Mouse (Mus musculus) yolk sac, embryonic 10.5 days (tissue): ENCODE results near the gene Upp2.

ENCODE experiments used
- DNase-seq: peaks from one replicate; pipeline ENCODE4 v3.0.0-alpha.2; 2017; ENCODE audit warnings: low spot score

The Upp2 gene

DNA sequence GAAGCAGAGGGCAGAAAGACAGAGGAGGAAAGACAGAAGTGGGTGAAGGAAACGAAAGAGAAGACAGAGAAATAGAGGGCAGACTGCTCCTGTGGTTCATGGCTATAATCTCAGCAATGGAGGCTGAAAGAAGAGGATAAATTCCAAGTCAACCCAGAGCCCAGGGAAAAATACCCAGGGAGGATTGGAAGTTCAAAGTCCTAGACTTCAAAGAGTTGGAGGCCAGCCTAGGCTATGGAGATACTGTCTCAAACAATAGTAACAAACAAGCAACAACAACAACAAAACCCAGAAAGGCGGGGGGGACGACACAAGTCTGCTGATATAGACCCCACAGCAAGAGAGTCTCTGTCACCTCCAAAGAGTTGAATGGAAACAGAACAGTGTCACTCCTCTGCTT, 14.8 kb upstream of the Upp2 start:
- peak; percentile 35 for DNase-seq

DNA sequence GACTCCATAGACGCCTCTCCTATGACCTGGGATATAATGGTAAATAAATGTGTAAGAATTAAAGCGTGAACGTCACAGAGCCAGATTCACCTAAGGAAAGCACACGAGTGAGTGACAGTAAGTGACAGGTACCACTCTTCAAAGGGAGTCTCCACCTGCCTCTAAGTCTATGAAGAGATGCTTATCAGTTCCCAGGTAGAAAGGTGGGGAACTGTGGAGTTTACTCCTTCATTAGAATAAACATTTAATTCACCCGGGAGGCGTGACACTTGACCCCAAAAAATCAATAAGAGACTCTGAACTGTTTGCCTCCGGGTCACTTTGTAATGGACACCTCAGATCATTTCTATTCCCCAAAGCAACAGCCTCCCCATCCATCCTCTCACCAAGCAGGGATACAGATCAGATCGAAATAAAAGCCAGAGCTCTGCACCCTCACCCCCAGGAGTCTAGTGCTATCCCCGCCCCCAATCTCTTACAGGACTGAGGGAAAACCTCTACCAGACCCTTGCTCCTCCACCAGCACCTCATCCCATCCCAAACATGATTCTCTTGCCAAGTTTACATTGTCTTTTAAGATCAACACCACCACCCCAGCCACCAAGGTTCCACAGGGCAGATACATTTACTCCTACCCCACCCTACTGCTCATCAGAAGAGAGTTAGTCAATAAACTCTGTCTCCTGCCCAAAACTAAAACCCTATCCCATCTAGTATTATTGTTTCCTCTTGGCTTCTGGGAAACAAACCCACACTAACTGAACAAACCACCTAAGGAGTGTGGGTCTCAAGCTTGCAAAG, 9.9 kb upstream of the Upp2 start:
- no peak for DNase-seq

DNA sequence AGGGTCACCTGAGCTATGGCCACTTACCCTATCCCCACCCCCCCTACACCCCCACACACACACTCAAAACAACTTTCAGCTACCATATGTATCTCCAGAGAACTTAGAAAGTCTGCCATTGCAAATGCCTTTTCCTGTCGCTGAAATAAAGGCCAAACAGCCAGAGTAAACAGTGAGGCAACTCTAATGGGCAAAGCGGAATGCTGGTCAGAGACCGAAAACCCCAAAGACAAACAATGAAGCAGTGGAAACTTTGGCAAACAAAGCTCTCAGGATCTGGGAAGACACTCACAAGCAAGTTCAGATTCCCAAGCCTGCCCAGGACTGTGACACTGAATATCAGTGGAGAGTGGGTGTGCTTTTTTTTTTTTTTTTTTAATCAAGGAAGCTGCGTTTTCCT, 5.0 kb upstream of the Upp2 start:
- DNase-seq = peak; percentile 68

DNA sequence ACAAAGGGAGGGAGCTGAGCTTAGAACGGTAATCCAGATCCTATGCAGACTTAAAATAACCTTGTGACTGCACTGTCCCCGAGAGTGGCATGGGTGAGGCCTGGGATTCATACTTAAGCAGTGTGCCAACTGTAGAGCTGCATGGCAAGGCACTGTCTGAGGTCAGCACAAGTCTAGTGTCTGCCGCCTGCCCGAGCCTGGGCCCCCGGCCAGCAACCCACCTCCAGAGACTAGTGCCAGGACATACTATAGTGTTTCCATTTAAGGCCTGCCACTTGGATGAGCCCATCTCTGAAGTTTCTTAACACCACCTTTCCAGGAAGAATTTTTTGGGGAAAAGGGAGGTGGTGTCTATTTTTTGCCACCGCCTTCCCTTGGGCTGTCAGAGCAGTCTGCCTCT, 1.8 kb upstream of the Upp2 start:
- DNase-seq = no peak

DNA sequence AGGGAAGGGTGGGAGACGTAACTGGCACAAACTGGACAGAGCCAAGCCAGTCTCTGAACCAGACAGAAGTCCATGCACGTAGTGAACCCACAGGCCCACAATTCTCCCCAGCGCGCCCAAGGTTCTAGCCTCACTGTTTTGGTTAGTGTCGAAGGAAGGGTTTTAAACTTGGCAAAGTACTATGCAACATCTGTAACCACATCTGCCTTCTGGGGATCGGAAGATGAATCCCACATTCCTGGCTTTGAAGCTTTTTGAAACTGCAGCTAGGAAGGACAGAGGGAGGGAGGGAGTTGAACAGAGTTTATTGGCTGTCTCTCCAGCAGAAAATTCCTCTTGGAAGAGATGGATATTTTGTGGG, 1.1 kb upstream of the Upp2 start:
- DNase-seq = no peak

DNA sequence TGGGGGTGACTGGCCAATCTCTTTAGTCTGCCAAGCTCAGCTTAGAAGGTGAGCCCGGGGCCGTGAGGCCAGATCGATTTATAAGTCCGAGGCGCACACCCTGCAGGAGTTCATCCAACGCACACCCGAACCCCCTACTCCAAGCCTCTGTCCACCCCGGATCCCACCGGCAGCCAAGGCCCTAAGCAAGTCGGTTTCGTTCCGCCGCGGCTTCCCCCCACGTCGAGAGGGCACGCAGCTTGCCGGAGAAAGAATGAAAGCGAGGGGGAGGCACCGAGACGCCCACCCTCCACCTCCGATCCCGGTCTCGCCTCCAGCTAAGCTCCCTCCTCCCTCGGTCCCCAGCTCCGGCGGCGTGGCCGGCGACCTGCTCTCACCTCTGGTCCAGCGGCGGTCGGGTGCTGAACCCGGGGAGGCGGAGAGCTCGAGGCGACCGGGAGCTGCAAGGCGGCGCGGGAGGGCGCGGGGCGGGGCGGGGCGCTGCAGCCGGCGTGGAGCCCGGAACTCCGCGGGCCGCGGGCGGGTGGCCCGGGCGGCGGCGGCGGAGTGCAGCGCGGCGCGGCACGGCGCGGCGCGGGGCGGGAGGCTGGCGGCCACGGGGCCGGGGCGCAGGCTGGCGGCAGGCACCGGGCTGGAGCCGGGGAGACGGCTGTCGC, 560 bp upstream of the Upp2 start:
- peak; percentile 60 for DNase-seq

DNA sequence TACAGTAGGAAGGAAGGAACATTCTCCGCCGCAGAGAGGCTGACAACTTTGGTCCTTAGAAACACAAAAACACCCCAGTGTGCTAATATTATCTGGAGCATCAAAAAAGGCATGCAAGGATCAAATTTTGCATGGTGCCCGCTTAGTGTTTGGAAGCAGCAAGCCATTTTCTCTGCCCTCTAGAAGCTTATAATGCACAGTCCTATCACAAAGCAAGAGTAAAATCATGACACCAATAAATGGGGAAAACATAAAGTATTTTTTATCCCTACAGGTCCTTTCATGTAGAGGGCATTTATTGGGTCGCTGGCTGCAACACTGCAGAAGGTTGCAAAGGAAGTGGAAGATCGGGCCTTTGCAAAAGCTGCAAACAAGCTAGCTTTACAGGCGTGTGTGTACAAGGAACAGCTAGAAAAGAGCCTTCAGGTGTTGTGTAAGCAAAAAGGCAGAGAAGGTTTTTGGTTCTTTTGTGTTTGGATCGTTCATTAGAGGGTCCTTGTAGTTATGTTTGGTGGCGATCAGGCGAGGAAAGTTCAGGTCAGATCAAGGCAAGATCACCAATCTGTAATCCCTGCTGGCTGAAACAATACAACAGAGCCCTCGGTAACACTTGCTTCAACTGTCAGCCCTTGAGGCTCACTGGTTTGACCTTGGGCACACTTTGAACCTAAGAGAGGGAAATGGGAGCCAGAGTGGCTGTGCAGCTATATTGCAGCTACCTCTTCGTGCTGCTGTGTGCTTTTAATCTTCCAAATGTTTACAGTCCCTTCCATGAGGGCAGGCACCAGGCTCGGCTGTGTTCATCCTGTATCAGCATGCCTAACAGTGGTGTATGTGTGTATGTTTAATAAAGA, 995 bp downstream of the Upp2 start:
- peak; percentile 13 for DNase-seq

DNA sequence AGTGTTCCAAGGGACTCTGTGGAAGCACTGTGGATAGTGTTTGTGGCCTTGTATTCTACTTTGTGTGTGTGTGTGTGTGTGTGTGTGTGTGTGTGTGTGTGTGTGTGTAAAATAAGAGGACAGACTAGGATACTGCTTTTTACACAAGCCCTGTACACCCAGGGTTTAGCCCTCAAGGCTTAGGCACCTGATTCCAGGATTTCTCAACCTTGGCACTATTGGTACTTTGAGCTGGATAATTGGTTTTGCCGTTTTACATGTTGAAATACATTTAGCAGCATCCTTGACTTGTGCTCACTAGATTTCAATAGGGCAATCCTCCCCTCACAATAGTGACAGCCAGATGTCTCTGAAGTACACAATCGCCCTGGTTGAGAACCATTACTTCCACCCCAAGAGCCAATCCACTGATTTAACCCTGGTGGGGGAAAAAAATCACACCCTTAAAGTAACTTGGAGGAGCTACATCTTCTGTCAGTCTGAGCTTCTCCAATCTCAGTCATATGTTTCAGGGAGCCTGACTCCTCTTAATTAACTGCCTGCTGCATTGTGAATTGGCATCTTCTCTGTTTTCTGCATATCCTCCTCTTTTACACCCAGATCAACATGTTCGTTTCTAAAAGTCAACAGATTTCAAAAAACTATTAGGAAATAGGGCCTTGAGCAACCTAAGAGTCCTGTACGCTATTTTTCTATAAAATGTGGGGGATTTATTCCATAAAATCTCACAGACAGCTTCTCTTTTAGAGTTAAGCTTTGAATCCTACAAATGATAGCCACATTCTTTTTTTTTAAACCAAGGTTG, 1.9 kb downstream of the Upp2 start:
- no peak for DNase-seq

DNA sequence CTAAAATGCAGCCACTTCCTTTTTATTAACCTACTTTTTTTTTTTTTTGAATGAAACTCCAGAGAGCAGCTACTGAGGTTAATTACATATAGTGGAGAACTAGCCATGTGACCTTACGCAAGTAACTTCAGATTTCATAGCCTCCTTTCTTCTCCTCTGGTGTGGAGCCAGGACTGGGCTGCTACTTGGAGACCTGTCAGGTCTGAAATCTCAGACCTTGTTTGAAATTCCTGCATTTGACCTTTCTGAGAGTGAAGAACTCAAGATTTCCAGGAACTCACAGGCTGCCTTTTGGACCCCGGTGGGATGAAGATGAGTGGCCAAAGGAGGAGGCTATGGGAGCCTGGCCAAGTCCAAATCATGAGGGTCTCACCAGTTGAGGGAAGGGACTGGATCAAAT, 7.1 kb downstream of the Upp2 start:
- no peak for DNase-seq

DNA sequence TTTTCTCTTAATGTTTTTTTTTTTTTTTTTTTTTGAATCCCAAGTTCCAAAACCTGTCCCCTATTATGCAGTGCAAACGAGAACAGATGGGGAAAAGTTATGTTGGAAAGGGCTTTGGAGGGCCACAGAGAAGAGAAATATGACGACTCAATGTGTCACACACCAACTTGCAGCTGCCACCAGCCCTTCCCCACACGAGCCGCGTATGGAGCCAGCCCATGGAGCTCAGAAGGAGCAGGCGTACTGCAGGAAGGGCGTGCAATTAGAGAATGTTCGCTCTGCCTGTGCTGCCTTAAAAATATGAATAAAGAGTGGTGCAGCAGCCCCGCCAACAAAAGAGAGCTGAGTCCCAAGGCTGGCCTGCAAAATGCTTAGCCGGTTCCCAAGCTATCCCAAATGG, 19.2 kb downstream of the Upp2 start:
- no peak for DNase-seq

DNA sequence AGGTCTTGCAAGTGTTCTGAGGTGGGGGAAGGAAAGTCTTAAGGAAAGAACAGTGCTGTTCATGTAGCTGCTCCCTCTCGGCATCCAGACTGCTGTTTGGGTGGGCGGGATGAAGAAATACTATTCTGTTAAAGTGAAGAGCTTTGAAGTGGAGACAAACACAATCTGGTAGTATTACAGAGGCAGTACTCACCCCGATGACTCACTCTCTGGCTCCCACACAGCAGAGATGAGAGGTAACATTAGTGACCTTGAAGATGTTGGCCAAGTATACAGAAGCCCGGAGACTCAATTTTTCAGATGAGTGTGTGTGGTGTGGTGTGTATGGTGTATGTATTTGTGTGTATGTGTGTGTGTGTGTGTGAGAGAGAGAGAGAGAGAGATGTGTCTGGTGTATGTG, 22.5 kb downstream of the Upp2 start:
- no peak for DNase-seq

DNA sequence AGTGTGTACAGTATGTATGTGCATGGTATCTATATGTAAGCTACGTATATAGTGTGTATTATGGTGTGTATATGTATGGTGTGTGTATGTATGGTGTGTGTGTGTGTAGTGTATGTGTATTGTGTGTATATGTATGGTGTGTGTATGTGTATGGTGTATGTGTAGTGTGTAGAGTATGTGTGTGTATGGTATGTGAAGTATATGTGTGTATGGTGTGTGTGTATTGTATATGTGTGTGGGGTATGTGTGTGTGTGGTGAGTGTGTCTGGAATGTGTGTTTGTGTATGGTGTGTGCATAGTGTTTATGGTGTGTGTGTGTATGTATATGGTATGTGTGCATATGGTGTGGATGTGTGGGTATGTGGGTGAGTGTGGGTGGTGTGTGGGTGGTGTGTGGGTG, 23.0 kb downstream of the Upp2 start:
- no peak for DNase-seq

DNA sequence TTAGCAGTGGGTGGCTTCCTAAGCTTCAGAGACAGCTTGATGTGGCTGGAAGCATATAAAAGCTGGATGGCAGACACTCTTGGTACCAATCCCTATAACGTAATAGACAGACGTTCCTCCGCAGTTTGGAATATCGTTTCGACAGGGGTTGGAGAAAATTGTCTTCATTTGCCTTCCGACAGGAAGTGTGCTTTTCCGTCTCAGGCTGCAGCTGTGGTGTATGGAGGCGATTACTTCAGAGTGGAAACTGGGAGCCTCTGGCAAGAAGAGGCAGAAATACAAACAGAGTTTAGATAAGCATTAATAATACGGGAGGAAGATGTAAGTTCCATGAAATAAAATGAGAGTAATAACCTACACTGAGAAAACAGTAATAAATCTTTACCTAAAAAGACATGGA, 28.3 kb downstream of the Upp2 start:
- no peak for DNase-seq

DNA sequence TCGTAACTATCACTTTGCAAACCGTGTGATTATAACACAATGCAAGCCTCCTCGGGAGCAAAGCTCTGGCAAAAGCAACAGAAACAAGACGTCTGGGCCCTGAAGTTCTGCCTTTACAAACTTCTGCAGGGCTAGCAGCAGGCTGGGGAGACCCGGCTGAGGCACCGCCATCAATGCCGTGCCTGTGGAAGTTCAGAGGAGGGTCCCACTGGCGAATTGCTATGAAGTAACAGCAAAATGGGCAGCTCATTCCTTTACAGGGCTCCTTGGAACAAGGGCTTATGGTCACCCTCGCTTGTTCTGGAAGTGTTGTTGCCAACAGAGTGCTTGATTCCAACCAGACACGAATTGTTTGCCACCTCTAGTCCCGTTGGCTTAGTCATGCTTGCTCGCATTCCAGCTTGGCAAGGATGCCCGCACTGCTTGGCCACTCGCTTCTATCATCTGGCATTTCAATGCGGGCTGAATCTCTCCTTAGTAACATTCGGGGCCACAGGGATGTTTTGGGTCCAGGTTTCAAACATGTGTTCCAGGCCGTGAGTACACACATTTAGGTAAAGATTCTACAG, 29.8 kb downstream of the Upp2 start:
- DNase-seq = no peak

DNA sequence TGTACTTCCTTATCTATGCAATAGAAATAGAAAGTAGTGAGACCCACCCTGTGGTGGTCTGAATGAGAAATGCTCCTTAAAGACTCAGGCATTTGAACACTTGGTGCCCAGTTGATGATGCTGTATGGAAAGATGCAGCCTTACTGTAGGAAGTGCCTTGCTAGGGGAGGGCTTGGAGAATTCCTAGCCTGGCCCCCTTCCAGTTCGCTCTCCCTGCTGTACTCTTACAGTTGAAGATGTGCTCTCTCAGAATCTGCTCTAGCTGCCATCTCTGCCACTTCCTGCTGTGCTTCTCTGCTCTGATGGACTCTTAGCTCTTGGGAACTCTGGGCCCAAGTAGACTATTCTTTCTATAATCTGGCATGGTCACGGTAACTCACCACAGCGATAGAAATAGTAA, 30.5 kb downstream of the Upp2 start:
- DNase-seq = no peak

DNA sequence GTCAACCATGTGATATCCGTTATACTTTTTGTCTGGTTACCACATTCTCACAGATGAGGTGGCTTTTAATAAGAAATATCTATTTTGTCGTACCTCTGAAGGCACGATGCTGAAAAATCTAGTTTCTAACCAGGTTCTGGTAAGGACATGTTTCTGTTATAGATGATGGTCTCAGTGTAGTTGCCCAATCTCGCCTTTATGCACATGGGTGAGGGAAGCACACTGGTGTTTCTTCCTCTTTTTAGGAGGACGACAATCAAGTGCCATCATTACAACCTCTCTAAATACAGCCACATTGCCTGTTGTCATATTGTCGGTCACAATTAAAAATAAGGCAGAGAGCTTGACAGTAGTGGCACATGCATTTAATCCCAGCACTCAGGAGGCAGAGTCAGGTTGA, 32.5 kb downstream of the Upp2 start:
- DNase-seq = no peak

DNA sequence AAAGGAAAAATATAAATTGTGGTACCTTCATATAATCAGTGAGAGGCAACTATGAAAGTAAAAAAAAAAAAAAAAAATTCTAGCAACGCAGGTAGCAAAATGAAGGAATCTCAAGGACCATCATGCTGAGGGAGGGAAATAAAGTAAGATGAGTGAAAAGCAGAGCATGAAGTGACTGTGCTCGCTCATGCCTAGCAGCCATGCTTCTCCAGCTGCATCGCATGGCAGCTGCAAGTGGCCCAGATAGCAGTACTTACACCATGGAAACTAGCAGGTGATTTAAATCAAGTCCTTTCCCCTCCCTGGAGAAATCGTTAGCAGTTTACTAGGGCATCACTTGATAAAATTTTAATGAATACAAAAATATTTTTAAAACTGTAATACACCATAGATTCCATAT, 34.3 kb downstream of the Upp2 start:
- DNase-seq = no peak

DNA sequence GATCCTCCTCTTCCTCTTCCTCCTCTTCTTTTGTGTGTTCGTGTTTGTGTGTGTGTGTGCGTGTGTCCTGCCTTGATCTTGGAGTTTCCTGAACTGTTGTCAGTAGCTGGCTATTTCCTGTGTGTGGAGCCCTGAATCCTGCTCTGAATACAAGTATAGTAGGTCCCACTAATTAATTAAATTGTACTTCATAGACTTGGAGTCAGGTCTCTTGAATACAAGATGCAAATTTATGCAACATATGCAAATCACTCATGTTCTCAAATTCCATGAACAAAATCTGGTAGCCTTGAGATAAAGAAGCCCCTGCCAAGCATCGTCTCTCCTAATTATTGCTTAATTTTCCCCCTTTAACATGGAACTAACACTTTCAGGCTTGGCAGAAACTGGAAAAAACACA, 36.3 kb downstream of the Upp2 start:
- DNase-seq = no peak

DNA sequence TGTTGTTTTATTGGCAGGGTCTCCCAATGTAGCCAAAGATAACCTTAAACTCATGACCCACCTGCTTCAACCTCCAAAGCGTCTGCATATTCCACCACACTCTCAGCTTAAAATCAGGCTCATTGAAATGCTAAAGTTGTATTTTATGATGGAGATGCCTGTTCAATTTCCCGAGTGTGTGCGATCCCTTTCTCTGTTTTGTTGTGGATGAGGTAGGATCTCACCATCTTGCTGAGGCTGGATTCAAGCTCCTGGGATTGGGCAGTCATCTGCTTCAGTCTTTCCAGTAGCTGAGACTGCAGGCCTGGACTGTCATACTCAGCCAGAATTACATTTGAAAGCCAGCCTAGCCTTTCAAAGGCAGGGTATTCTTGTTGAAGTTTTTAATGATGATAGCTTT, 37.7 kb downstream of the Upp2 start:
- no peak for DNase-seq

DNA sequence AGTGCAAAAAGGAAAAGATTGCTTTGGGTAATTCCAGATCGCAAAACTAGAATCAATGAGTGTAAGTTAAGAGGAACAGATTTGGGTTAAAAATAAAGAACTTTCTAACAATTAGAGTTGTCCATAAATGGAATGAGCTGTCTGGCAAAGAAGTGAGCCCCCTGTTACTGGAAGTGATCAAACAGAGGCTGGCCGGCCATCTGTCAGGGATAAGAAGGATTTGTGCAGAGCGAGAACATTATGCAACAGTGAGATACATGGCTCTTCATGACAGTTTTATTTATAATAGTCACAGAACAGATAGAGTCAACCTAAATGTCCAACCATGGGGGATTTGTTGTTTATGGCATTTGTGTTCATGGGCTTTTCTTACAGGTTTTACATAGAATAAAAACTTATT, 46.6 kb downstream of the Upp2 start:
- no peak for DNase-seq

DNA sequence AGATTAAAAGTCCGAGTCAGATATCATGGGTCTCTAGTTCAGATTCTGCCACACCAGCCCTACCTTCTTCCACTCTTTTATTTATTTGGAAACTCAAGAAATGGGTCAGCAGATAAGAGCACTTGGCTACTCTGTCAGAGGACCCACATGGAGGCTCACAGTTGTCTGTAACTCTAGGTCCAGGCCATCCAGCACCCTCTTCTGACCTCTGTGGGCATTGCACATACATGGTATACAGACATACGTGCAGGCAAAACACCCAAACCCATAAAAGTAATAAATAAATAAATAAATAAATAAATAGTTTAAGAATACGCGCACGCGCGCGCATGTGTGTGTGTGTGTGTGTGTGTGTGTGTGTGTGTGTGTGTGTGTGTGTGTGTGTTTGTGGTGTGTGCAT, 47.8 kb downstream of the Upp2 start:
- no peak for DNase-seq

DNA sequence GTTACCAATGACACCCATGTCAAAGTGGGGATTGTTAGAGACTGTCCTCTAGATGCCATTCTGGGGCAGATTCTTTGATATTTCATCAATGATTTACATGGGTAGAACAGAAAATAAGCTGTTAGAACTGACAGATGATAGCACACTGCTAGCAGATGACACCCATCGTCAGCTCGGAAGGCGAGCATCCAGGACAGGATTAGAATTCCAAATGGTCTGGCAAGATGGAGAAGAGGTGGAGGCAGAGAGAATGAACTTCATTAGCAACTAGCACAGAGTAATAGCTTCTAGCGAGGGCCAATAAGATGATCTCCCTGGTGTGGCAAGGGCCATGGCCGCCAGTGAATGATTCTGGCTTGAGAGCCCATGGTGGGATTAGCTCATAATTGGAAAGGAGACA, 48.7 kb downstream of the Upp2 start:
- DNase-seq = no peak
